Mouse (Mus musculus) erythroblast, embryonic 14.5 days (primary cell): ENCODE results near the gene Mas1.

ENCODE experiments used
- GATA1 ChIP-seq: IDR thresholded peaks from 2 replicates; pipeline ENCODE4 v1.6.1; 2012; ENCODE audit warnings: low read length, inconsistent platforms, mixed read lengths
- TAL1 ChIP-seq: IDR thresholded peaks from 3 replicates; pipeline ENCODE4 v1.6.1; 2012; ENCODE audit warnings: low read length, inconsistent platforms, mixed read lengths

- TF ChIP-seq TAL1: no peak
- TF ChIP-seq GATA1: no peak
These were observed 68.3 kb downstream of the Mas1 start for GRCm38 (mm10) chr17:12799368-12800275.
